Mouse (Mus musculus): ENCODE results near the gene Pxn. TPM values are rescaled to one million over a fixed set of nuclear protein-coding genes. Genes with fewer than 3 reads are reported as not detected.
"Not testable (repeated sequence)": the region's sequence is repeated elsewhere in the genome, so short reads cannot be mapped to it uniquely, and the experiment has no call there.

Gene Pxn
- polyA plus RNA-seq, 1 experiment: 82.6 TPM

DNA sequence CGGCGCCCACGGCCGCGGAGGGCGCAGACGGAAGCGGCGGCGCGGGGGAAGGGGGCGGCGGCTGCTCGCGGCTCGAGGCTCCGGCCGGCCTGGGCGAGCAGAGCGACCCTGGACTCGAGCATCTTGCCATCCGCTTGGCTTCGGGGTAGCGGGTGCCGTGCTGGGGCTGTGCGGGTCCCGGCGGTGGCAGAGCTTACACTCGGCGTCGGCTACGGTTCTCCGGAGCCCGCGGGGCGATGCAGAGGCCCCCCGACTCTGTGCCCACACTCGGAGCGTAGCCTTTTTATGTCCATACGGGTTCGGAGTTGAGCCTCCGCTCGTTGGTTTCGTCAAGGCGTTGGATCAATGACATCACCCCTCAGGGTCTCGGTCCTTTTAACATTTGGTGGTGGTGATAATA lies 58.9 kb downstream of the Pxn start:
- TF ChIP-seq CTCF (IDR thresholded peaks at IDR 0.05; ENCODE audit: control insufficient read depth, insufficient read depth, insufficient replicate concordance, low read depth, low read length): no peak
- TF ChIP-seq POLR2A (IDR thresholded peaks at IDR 0.05; ENCODE audit: control insufficient read depth, low read depth, low read length): no peak
- peaks cover 3% of the 10 kb centered on the region for H3K36me3 ChIP-seq (ENCODE audit: control insufficient read depth, insufficient read depth, low read length)
- H3K27me3 ChIP-seq (ENCODE audit: control insufficient read depth, insufficient read depth, low read length): no peaks in the 10 kb centered on the region
- H3K27ac ChIP-seq (ENCODE audit: control insufficient read depth, insufficient read depth, low read depth, low read length): peak overlapping the region; percentile 66
- H3K4me3 ChIP-seq (ENCODE audit: control insufficient read depth, low read depth, low read length): peak overlapping the region; percentile 98
- peaks cover 14% of the 10 kb centered on the region for H3K4me1 ChIP-seq (ENCODE audit: control insufficient read depth, insufficient read depth, low read length)

DNA sequence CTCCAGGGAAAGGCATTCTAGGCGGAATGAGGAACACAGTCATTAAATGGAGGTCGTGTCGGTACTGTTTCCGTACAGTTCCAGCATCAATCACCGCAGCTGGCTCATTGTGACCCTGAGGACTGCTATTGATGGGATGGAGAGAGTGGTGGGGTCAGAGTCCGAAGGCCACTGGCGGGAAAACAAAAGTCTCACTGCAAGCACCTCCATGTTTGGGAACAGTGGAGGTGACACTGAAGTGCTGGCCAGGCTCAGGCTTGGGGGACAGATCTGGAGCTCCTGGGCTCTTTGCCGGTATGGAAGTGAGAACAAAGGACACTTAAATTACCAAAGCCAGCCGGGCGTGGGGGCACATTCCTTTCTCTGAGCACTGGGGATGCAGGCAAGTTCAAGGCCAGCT lies 62.2 kb downstream of the Pxn start:
- no peaks in the 10 kb centered on the region; the same call in 1 of the 2 replicates for H3K36me3 ChIP-seq (ENCODE audit: control insufficient read depth, insufficient read depth, low read length)
- H3K27ac ChIP-seq (ENCODE audit: control insufficient read depth, insufficient read depth, low read depth, low read length): peak overlapping the region; percentile 75

DNA sequence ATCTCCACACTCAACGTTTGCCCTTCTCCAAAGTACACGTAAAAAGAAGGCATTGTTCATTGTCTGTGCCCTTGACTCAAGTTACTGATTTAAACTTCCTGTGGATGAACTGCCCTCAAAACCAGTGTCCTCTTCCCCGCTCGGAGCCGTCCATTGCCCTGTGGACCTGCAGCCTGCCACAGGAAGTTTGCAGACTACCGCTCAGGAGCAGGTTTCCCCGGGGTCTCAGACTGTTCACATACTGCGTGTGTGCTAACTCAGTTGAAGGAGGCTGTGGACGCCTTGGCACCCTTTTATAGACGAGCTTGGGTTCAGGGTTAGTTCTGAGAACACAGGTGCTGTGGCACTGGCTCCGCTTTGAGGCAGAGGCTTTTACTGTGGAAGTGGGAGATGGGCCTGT lies 62.8 kb downstream of the Pxn start:
- H3K4me1 ChIP-seq (ENCODE audit: control insufficient read depth, insufficient read depth, low read length): peaks cover 10% of the 10 kb centered on the region
- no peaks in the 10 kb centered on the region for H3K27me3 ChIP-seq (ENCODE audit: control insufficient read depth, insufficient read depth, low read length)
- no peak overlapping the region for H3K4me3 ChIP-seq (ENCODE audit: control insufficient read depth, low read depth, low read length)
- peak overlapping the region; percentile 4 for H3K27ac ChIP-seq (ENCODE audit: control insufficient read depth, insufficient read depth, low read depth, low read length)
- H3K36me3 ChIP-seq (ENCODE audit: control insufficient read depth, insufficient read depth, low read length): no peaks in the 10 kb centered on the region; the same call in 1 of the 2 replicates
- no peak for TF ChIP-seq POLR2A (IDR thresholded peaks at IDR 0.05; ENCODE audit: control insufficient read depth, low read depth, low read length)
- TF ChIP-seq CTCF (IDR thresholded peaks at IDR 0.05; ENCODE audit: control insufficient read depth, insufficient read depth, insufficient replicate concordance, low read depth, low read length): no peak

More for the DNA sequence above, 62.2 kb downstream of the Pxn start:
- Histone ChIP-seq H3K27me3 (ENCODE audit: control insufficient read depth, insufficient read depth, low read length) (no peaks in the 10 kb centered on the region), H3K4me3 (ENCODE audit: control insufficient read depth, low read depth, low read length) (no peak overlapping the region), H3K4me1 (ENCODE audit: control insufficient read depth, insufficient read depth, low read length) (peaks cover 12% of the 10 kb centered on the region)
- TF ChIP-seq POLR2A (IDR thresholded peaks at IDR 0.05; ENCODE audit: control insufficient read depth, low read depth, low read length): no peak
- no peak for TF ChIP-seq CTCF (IDR thresholded peaks at IDR 0.05; ENCODE audit: control insufficient read depth, insufficient read depth, insufficient replicate concordance, low read depth, low read length)

DNA sequence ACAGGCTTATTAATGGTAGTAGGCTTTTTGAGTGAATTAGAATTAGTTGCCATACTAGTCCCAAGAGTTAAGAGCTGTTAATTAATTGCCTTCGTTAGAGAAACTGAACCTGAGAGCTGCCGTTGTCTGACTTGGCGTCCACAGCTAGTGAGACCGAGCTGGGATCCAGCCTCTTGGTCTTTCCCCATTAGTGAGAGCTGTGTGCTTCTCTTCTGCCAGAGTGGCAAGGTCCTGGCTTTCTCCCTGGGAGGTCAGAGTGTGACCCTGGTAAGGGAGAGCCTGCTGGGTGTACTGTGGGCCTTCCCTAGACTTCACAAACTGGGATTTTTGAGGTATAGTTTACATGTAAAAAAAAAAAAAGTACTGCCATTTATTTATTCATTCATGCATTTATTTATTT lies 63.2 kb downstream of the Pxn start:
- TF ChIP-seq POLR2A (IDR thresholded peaks at IDR 0.05; ENCODE audit: control insufficient read depth, low read depth, low read length) (no peak), CTCF (IDR thresholded peaks at IDR 0.05; ENCODE audit: control insufficient read depth, insufficient read depth, insufficient replicate concordance, low read depth, low read length) (no peak)
- Histone ChIP-seq H3K36me3 (ENCODE audit: control insufficient read depth, insufficient read depth, low read length) (no peaks in the 10 kb centered on the region; the same call in 1 of the 2 replicates), H3K27ac (ENCODE audit: control insufficient read depth, insufficient read depth, low read depth, low read length) (peak overlapping the region; percentile 4), H3K4me3 (ENCODE audit: control insufficient read depth, low read depth, low read length) (no peak overlapping the region), H3K4me1 (ENCODE audit: control insufficient read depth, insufficient read depth, low read length) (peaks cover 7% of the 10 kb centered on the region), H3K27me3 (ENCODE audit: control insufficient read depth, insufficient read depth, low read length) (no peaks in the 10 kb centered on the region)

DNA sequence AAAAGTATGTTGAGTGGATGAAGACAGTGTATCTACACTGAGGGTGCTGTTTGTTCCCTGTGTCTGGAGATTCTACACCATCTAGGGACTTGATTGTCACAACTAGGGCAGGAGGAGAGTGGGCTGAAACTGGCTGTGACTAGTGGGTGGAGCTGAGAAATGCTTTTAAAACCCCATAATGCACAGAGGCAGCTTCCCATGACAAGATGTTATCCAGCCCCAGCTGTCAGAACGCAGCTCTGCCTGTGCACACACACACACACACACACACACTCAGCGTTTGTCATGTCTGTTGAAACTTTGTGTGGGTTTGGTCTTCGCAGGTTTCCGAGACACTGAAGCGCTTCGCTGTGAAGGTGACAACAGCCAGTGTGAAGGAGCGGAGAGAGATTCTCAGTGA lies 64.6 kb downstream of the Pxn start:
- no peaks in the 10 kb centered on the region; the same call in none of the 2 replicates for H3K36me3 ChIP-seq (ENCODE audit: control insufficient read depth, insufficient read depth, low read length)
- no peaks in the 10 kb centered on the region for H3K27me3 ChIP-seq (ENCODE audit: control insufficient read depth, insufficient read depth, low read length)
- no peak overlapping the region for H3K27ac ChIP-seq (ENCODE audit: control insufficient read depth, insufficient read depth, low read depth, low read length)
- H3K4me3 ChIP-seq (ENCODE audit: control insufficient read depth, low read depth, low read length): no peak overlapping the region
- no peak for TF ChIP-seq POLR2A (IDR thresholded peaks at IDR 0.05; ENCODE audit: control insufficient read depth, low read depth, low read length)
- no peak for TF ChIP-seq CTCF (IDR thresholded peaks at IDR 0.05; ENCODE audit: control insufficient read depth, insufficient read depth, insufficient replicate concordance, low read depth, low read length)
- H3K4me1 ChIP-seq (ENCODE audit: control insufficient read depth, insufficient read depth, low read length): peaks cover 3% of the 10 kb centered on the region

DNA sequence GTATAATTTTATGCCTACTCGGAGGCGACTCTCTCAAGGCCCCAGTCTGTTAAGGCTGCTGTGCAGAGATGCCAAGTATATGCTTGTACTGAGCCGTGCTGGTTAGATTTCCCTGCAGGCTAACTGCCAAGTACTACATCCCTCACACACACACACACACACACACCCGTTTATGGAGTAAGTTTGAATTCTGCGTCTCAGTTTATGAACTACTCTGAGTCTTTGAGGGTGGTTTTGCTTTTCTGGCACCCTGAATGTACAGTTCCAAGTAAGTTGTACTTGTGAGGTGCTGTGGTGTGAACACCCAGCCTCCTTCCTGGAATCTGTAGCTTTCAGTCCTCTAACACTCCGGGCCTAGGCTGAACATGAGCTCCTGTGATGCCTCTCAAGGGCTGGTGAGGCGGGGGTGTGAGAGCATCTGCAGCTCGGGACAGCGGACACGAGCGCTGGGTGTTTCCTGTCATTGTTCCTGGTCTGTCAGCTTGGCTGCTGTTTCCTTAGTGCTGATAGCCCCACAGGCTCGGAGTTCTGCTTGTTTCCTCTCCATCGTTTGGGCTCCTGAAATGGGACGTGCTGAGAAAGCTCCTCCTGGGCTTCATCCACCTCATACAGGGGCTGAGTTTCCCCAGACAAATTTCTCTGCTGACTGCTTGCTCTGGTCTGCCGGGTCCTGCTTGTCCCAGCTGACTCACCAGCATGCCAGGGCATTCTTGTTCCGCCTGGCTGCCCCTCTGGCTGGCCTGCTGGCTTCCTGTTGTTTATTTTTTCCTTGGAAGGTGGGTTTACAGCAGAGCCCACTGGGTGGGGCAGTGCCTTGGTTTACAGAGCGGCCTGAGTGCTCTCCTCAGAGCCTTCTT lies 66.4 kb downstream of the Pxn start:
- peaks cover 4% of the 10 kb centered on the region for H3K36me3 ChIP-seq (ENCODE audit: control insufficient read depth, insufficient read depth, low read length)
- no peak overlapping the region for H3K4me3 ChIP-seq (ENCODE audit: control insufficient read depth, low read depth, low read length)
- TF ChIP-seq CTCF (IDR thresholded peaks at IDR 0.05; ENCODE audit: control insufficient read depth, insufficient read depth, insufficient replicate concordance, low read depth, low read length): no peak
- no peak for TF ChIP-seq POLR2A (IDR thresholded peaks at IDR 0.05; ENCODE audit: control insufficient read depth, low read depth, low read length)
- H3K27me3 ChIP-seq (ENCODE audit: control insufficient read depth, insufficient read depth, low read length): no peaks in the 10 kb centered on the region
- no peaks in the 10 kb centered on the region; the same call in 1 of the 2 replicates for H3K4me1 ChIP-seq (ENCODE audit: control insufficient read depth, insufficient read depth, low read length)
- no peak overlapping the region; the same call in 1 of the 2 replicates for H3K27ac ChIP-seq (ENCODE audit: control insufficient read depth, insufficient read depth, low read depth, low read length)

DNA sequence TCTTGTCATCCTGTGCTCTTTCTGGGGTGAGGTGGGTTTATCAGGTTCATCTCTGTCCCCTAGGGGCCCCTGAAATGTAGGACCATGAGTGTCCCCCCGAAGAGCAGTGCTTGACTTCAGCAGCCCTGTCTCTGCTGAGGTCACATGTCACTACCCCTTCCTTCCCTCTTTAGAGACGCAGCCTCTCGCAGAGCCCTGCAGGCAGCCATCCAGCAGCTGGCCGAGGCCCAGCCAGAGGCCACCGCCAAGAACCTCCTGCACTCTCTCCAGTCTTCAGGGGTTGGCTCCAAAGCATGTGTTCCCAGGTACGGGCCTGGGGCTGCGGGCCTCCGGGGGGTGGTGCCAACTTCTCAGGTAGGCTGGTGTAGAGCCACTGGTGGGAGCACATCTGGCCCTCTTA lies 68.5 kb downstream of the Pxn start:
- no peaks in the 10 kb centered on the region for H3K27me3 ChIP-seq (ENCODE audit: control insufficient read depth, insufficient read depth, low read length)
- no peaks in the 10 kb centered on the region for H3K4me1 ChIP-seq (ENCODE audit: control insufficient read depth, insufficient read depth, low read length)
- TF ChIP-seq POLR2A (IDR thresholded peaks at IDR 0.05; ENCODE audit: control insufficient read depth, low read depth, low read length) (no peak), CTCF (IDR thresholded peaks at IDR 0.05; ENCODE audit: control insufficient read depth, insufficient read depth, insufficient replicate concordance, low read depth, low read length) (no peak)
- H3K36me3 ChIP-seq (ENCODE audit: control insufficient read depth, insufficient read depth, low read length): peaks cover 4% of the 10 kb centered on the region
- no peak overlapping the region for H3K27ac ChIP-seq (ENCODE audit: control insufficient read depth, insufficient read depth, low read depth, low read length)
- no peak overlapping the region for H3K4me3 ChIP-seq (ENCODE audit: control insufficient read depth, low read depth, low read length)

DNA sequence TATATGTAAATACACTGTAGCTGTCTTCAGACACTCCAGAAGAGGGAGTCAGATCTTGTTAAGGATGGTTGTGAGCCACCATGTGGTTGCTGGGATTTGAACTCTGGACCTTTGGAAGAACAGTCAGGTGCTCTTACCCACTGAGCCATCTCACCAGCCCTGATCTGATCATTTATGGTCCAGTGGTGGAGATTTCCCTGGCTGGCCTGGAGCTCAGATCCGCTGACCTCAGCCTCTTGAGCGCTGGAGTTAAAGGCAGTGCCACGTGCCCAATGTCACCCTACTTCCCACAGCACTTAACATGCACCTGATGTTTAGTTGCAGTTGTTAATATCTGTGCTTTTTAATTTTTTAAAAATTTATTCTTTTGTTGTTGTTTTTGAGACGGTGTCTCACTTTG lies 71.2 kb downstream of the Pxn start:
- H3K4me1 ChIP-seq (ENCODE audit: control insufficient read depth, insufficient read depth, low read length); H3K27me3 ChIP-seq (ENCODE audit: control insufficient read depth, insufficient read depth, low read length); H3K4me3 ChIP-seq (ENCODE audit: control insufficient read depth, low read depth, low read length); H3K27ac ChIP-seq (ENCODE audit: control insufficient read depth, insufficient read depth, low read depth, low read length); H3K36me3 ChIP-seq (ENCODE audit: control insufficient read depth, insufficient read depth, low read length): not testable (repeated sequence)
